Mouse (Mus musculus) midbrain, postnatal 0 days (tissue): ENCODE data around the gene Hist1h2ao. TPM values are rescaled to one million over a fixed set of nuclear protein-coding genes. Genes with fewer than 3 reads are reported as not detected.
"Not testable (repeated sequence)": the region's sequence is repeated elsewhere in the genome, so short reads cannot be mapped to it uniquely, and the experiment has no call there.

Source experiments
- ATAC-seq: fragments of 200-750 bp; cut with Nextera tagmentation; 2 replicates; pipeline ENCODE4 v1.8.0; 2017; ENCODE audit warnings: moderate number of reproducible peaks, mild to moderate bottlenecking, moderate TSS enrichment, moderate library complexity; ENCODE audit not compliant: low FRiP score
- DNase-seq: peaks from one replicate; pipeline ENCODE4 v3.0.0-alpha.2; 2015; ENCODE audit warnings: low spot score
- H3K27ac ChIP-seq: fragments of 300-500 bp; sonication (generic); 2 replicates; pipeline ENCODE4 v1.5.1; 2014; ENCODE audit warnings: low read depth, mild to moderate bottlenecking, low read length, mixed read lengths
- H3K27me3 ChIP-seq: fragments of 300-500 bp; sonication (generic); 2 replicates; pipeline ENCODE4 v1.6.1; 2014; ENCODE audit warnings: low read length, control low read depth, mixed read lengths; ENCODE audit not compliant: insufficient read depth
- H3K36me3 ChIP-seq: fragments of 300-500 bp; sonication (generic); 2 replicates; pipeline ENCODE4 v1.6.1; 2014; ENCODE audit warnings: low read length, control low read depth, mixed read lengths; ENCODE audit not compliant: insufficient read depth
- H3K4me1 ChIP-seq: fragments of 300-500 bp; sonication (generic); 2 replicates; pipeline ENCODE4 v1.6.1; 2014; ENCODE audit warnings: mild to moderate bottlenecking, control low read depth, antibody characterized with exemption, low read length, mixed read lengths; ENCODE audit not compliant: insufficient read depth
- H3K4me2 ChIP-seq: fragments of 300-500 bp; sonication (generic); 2 replicates; pipeline ENCODE4 v1.6.1; 2014; ENCODE audit warnings: low read depth, mild to moderate bottlenecking, low read length, mixed read lengths; ENCODE audit not compliant: poor library complexity, severe bottlenecking
- H3K4me3 ChIP-seq: fragments of 300-500 bp; sonication (generic); 2 replicates; pipeline ENCODE4 v1.5.1; 2014; ENCODE audit warnings: low read depth, mild to moderate bottlenecking, low read length, moderate library complexity
- H3K9ac ChIP-seq: fragments of 300-500 bp; sonication (generic); replicated peaks from 2 replicates; pipeline ENCODE4 v1.6.1; 2014; ENCODE audit warnings: mild to moderate bottlenecking, low read length, moderate library complexity, mixed read lengths; ENCODE audit not compliant: poor library complexity, severe bottlenecking
- H3K9me3 ChIP-seq: fragments of 300-500 bp; sonication (generic); 2 replicates; pipeline ENCODE4 v1.6.1; 2016; ENCODE audit warnings: low read length, control low read depth
- CTCF ChIP-seq: IDR thresholded peaks from 2 replicates; pipeline ENCODE4 v1.5.1; 2016; ENCODE audit warnings: antibody characterized with exemption, mild to moderate bottlenecking
- WGBS: fragments of 180-500 bp; shearing (Covaris S2); extraction: QIAGEN DNeasy Blood & Tissue Kit; methylation state at CpG from one replicate; pipeline ENCODE4 v1.1.7; 2014; 5-methylcytosine and 5-hydroxymethylcytosine counted together
- polyA plus RNA-seq: library from polyadenylated mRNA; unstranded; fragments of >200 nt; fragmentation: Nextera tagmentation; extraction: Ambion mirVana; gene quantifications from 2 replicates; pipeline ENCODE4 v1.2.1, GENCODE M21; 2015
- total RNA-seq: library from RNA; depleted of rRNA; stranded (reverse); fragments of >200 nt; gene quantifications from 2 replicates; pipeline ENCODE4 v1.2.3, GENCODE M21; 2014

Hist1h2ao gene
- total and polyA plus RNA-seq, 2 experiments from 2014 or later, result not detected

DNA sequence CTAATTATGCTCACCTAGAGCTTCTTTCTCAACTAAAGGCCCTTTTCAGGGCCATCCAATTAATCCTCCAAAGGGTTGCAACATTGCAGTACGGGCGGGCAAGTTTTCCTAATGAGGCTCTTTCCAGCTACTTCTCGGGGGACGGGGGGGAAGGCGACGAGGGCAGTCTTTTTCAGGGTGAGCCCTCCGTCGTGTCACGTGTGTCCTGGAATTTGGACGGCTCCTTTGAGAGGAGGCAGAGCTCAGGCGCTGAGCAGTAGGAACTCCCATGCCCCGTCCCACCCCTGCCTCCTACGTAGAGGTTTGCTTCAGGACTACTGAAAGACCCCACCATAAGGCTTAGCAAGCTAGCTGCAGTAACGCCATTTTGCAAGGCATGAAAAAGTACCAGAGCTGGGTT, 1.8 kb downstream of the Hist1h2ao start:
- H3K36me3 ChIP-seq, H3K27me3 ChIP-seq, H3K27ac ChIP-seq, DNase-seq, H3K4me1 ChIP-seq, H3K9ac ChIP-seq, H3K9me3 ChIP-seq, H3K4me3 ChIP-seq: not testable (repeated sequence)
- WGBS, result 0% methylated on average over 13 of the region's 14 CpGs
- peak; percentile 44; the same call in 1 of the 2 replicates for ATAC-seq
- H3K4me2 ChIP-seq, result peak overlapping the region; percentile 9; the same call in 1 of the 2 replicates

- not testable (repeated sequence) for H3K36me3 ChIP-seq, H3K4me3 ChIP-seq, H3K9me3 ChIP-seq, DNase-seq, H3K4me1 ChIP-seq, ATAC-seq, H3K4me2 ChIP-seq, H3K27me3 ChIP-seq, H3K9ac ChIP-seq, H3K27ac ChIP-seq
- WGBS, result 64% methylated on average over 7 of the region's 16 CpGs
Observed at GRCm38 (mm10) chr13:21820082-21820890, 10.0 kb downstream of the Hist1h2ao start.

- Histone ChIP-seq H3K36me3 (no peaks in the 10 kb centered on the region), H3K4me2 (no peak overlapping the region), H3K4me3 (no peak overlapping the region), H3K9ac (no peak overlapping the region), H3K27ac (no peak overlapping the region), H3K9me3 (no peaks in the 10 kb centered on the region), H3K4me1 (no peaks in the 10 kb centered on the region), H3K27me3 (no peaks in the 10 kb centered on the region)
- WGBS, result 84% methylated on average over 3 of the region's 3 CpGs
- no peak for DNase-seq
- ATAC-seq, result no peak
- TF ChIP-seq CTCF, result no peak
Observed at GRCm38 (mm10) chr13:21828511-21828910, 18.2 kb downstream of the Hist1h2ao start.

DNA sequence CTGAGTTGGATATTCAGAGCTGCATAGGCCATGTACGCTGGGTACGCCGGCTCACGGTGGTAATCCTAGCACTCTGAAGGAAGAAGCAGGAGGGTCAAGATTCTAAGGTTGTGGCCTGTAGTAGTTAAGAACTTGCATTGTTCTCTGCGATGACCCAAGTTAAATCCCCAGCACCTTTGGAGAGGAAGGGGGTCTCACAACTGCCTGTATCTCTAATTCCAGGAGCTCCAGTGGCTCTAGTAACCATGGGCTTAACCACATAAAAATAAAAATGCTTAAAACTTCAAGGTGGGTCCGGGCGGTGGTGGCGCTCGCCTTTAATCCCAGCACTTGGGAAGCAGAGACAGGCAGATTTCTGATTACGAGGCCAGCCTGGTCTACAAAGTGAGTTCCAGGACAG, 20.1 kb downstream of the Hist1h2ao start:
- Histone ChIP-seq H3K9me3 (no peaks in the 10 kb centered on the region), H3K4me3 (no peak overlapping the region), H3K27ac (no peak overlapping the region), H3K4me1 (no peaks in the 10 kb centered on the region), H3K27me3 (no peaks in the 10 kb centered on the region), H3K36me3 (no peaks in the 10 kb centered on the region), H3K9ac (no peak overlapping the region), H3K4me2 (no peak overlapping the region)
- ATAC-seq, result no peak
- TF ChIP-seq CTCF, result no peak
- DNase-seq, result no peak
- 85% methylated on average over 10 of the region's 10 CpGs for WGBS

- not testable (repeated sequence) for H3K9ac ChIP-seq, H3K9me3 ChIP-seq, DNase-seq, H3K36me3 ChIP-seq, H3K4me3 ChIP-seq, H3K4me1 ChIP-seq, H3K27ac ChIP-seq, H3K27me3 ChIP-seq
- H3K4me2 ChIP-seq, result peak within 1 kb of the TSS; percentile 22; the same call in 1 of the 2 replicates
- under 1% methylated on average over 22 of the region's 58 CpGs for WGBS
- peak; percentile 83 for ATAC-seq
Observed at GRCm38 (mm10) chr13:21831418-21832394, 21.4 kb downstream of the Hist1h2ao start, which contains the start of gene Hist1h4n. Hist1h4n (minus strand) TSS chr13:21832196.

DNA sequence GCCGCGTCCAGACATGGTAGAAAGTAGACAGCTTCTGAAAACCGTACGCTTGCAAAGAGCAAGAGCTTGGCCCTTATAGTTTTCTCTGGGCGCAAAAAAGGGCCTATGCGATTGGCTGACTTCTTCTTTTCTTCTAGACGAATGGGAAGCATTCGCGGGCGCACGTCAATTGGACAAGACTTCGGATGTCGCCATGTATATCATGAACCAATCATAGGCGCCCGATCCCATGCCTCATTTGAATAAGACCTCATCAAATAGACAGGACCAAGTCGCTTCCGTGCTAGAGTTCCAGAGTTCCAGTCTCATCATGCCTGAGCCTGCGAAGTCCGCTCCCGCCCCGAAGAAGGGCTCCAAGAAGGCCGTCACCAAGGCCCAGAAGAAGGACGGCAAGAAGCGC, 23.2 kb downstream of the Hist1h2ao start, which contains the start of the genes Hist1h2ap and Hist1h2br:
Gene Hist1h2ap (minus strand): TSS at position 47 of the 400 bp plus-strand sequence.
Gene Hist1h2br (plus strand): TSS at position 283 of the 400 bp plus-strand sequence.
- H3K4me1 ChIP-seq, H3K36me3 ChIP-seq, DNase-seq, H3K27me3 ChIP-seq, H3K4me3 ChIP-seq, H3K9me3 ChIP-seq, H3K9ac ChIP-seq, H3K27ac ChIP-seq, H3K4me2 ChIP-seq: not testable (repeated sequence)
- WGBS, result no CpG with 5 or more reads among the region's 24 CpGs
- peak; percentile 96 for ATAC-seq

DNA sequence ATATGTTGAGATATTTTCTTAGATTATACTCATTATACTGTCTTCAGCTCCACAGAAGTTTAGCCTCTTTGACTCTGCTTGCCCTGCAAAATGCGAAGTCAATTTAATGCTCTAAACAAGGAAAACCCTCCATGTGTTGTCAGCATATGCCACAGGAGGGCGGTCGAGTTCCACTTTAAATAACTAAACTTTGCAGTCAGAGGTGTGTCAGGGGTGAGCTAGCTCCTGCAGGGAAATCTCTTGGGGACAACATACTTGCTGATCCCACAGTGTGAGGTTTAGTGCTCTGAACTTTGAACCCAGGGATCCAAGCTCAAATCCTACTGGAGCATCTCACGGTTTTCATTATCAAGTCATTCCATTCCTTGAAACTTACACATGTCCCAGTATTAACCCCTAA, 30.2 kb downstream of the Hist1h2ao start:
- DNase-seq, result not testable (repeated sequence)

GRCm38 (mm10) chr13:21846356-21846755, 36.1 kb downstream of the Hist1h2ao start:
- not testable (repeated sequence) for H3K36me3 ChIP-seq, H3K9ac ChIP-seq, H3K4me3 ChIP-seq, H3K4me2 ChIP-seq, H3K27me3 ChIP-seq, DNase-seq, H3K4me1 ChIP-seq, ATAC-seq, H3K27ac ChIP-seq, H3K9me3 ChIP-seq

More for the DNA sequence above, 30.2 kb downstream of the Hist1h2ao start:
- 0 out of 2 replicates have a peak, but pooled peaks have one; percentile 65 for ATAC-seq
- not testable (repeated sequence) for H3K4me2 ChIP-seq, H3K27me3 ChIP-seq, H3K9ac ChIP-seq, H3K4me1 ChIP-seq, H3K36me3 ChIP-seq, H3K9me3 ChIP-seq, H3K27ac ChIP-seq, H3K4me3 ChIP-seq
- no CpG with 5 or more reads among the region's 4 CpGs for WGBS
